Mouse (Mus musculus): ENCODE data around the gene Nme9. TPM values are rescaled to one million over a fixed set of nuclear protein-coding genes. Genes with fewer than 3 reads are reported as not detected.

The Nme9 gene
- total RNA-seq (2017) = not detected in 3 replicates

GRCm38 (mm10) chr9:99451161-99451560 is at the start of gene Nme9:
Gene Nme9, plus strand, starts transcription at chr9:99451475.
- no peak for ATAC-seq (replicated peaks; ENCODE audit: insufficient number of reproducible peaks, low FRiP score, low TSS enrichment, poor library complexity, severe bottlenecking)

GRCm38 (mm10) chr9:99409280-99409679 is 42.0 kb upstream of the Nme9 start:
- ATAC-seq (replicated peaks; ENCODE audit: insufficient number of reproducible peaks, low FRiP score, low TSS enrichment, poor library complexity, severe bottlenecking) = no peak

GRCm38 (mm10) chr9:99411093-99411492 is 40.2 kb upstream of the Nme9 start:
- no peak for ATAC-seq (replicated peaks; ENCODE audit: insufficient number of reproducible peaks, low FRiP score, low TSS enrichment, poor library complexity, severe bottlenecking)

- no peak for ATAC-seq (replicated peaks; ENCODE audit: insufficient number of reproducible peaks, low FRiP score, low TSS enrichment, poor library complexity, severe bottlenecking)
These were observed 39.5 kb upstream of the Nme9 start for GRCm38 (mm10) chr9:99411785-99412184.

- no peak for ATAC-seq (replicated peaks; ENCODE audit: insufficient number of reproducible peaks, low FRiP score, low TSS enrichment, poor library complexity, severe bottlenecking)
These were observed 34.5 kb upstream of the Nme9 start for GRCm38 (mm10) chr9:99416809-99417208.

- no peak for ATAC-seq (replicated peaks; ENCODE audit: insufficient number of reproducible peaks, low FRiP score, low TSS enrichment, poor library complexity, severe bottlenecking)
These were observed 33.9 kb upstream of the Nme9 start for GRCm38 (mm10) chr9:99417288-99417846.

GRCm38 (mm10) chr9:99418377-99418776 is 32.9 kb upstream of the Nme9 start:
- ATAC-seq (replicated peaks; ENCODE audit: insufficient number of reproducible peaks, low FRiP score, low TSS enrichment, poor library complexity, severe bottlenecking) = no peak

- no peak for ATAC-seq (replicated peaks; ENCODE audit: insufficient number of reproducible peaks, low FRiP score, low TSS enrichment, poor library complexity, severe bottlenecking)
These were observed 31.1 kb upstream of the Nme9 start for GRCm38 (mm10) chr9:99419951-99420701.

- ATAC-seq (replicated peaks; ENCODE audit: insufficient number of reproducible peaks, low FRiP score, low TSS enrichment, poor library complexity, severe bottlenecking) = no peak
These were observed 29.4 kb upstream of the Nme9 start for GRCm38 (mm10) chr9:99421914-99422313.

GRCm38 (mm10) chr9:99423692-99424573 is 27.3 kb upstream of the Nme9 start:
- no peak for ATAC-seq (replicated peaks; ENCODE audit: insufficient number of reproducible peaks, low FRiP score, low TSS enrichment, poor library complexity, severe bottlenecking)

GRCm38 (mm10) chr9:99424574-99424863 is 26.8 kb upstream of the Nme9 start:
- ATAC-seq (replicated peaks; ENCODE audit: insufficient number of reproducible peaks, low FRiP score, low TSS enrichment, poor library complexity, severe bottlenecking) = no peak

GRCm38 (mm10) chr9:99425262-99425661 is 26.0 kb upstream of the Nme9 start:
- no peak for ATAC-seq (replicated peaks; ENCODE audit: insufficient number of reproducible peaks, low FRiP score, low TSS enrichment, poor library complexity, severe bottlenecking)

GRCm38 (mm10) chr9:99428601-99429331 is 22.5 kb upstream of the Nme9 start:
- ATAC-seq (replicated peaks; ENCODE audit: insufficient number of reproducible peaks, low FRiP score, low TSS enrichment, poor library complexity, severe bottlenecking) = no peak

- no peak for ATAC-seq (replicated peaks; ENCODE audit: insufficient number of reproducible peaks, low FRiP score, low TSS enrichment, poor library complexity, severe bottlenecking)
These were observed 21.4 kb upstream of the Nme9 start for GRCm38 (mm10) chr9:99429845-99430244.

- no peak for ATAC-seq (replicated peaks; ENCODE audit: insufficient number of reproducible peaks, low FRiP score, low TSS enrichment, poor library complexity, severe bottlenecking)
These were observed 20.5 kb upstream of the Nme9 start for GRCm38 (mm10) chr9:99430806-99431205.

GRCm38 (mm10) chr9:99431346-99431745 is 19.9 kb upstream of the Nme9 start:
- no peak for ATAC-seq (replicated peaks; ENCODE audit: insufficient number of reproducible peaks, low FRiP score, low TSS enrichment, poor library complexity, severe bottlenecking)

- ATAC-seq (replicated peaks; ENCODE audit: insufficient number of reproducible peaks, low FRiP score, low TSS enrichment, poor library complexity, severe bottlenecking) = no peak
These were observed 19.3 kb upstream of the Nme9 start for GRCm38 (mm10) chr9:99431963-99432362.

GRCm38 (mm10) chr9:99432478-99432877 is 18.8 kb upstream of the Nme9 start:
- no peak for ATAC-seq (replicated peaks; ENCODE audit: insufficient number of reproducible peaks, low FRiP score, low TSS enrichment, poor library complexity, severe bottlenecking)

All from monocyte, adult 5-6 weeks (primary cell).